8 mouse cellular contexts compared by ENCODE assay signal in genomic region chr2:32536634-32537359, GRCm38 (mm10). TPM values are rescaled to one million over a fixed set of nuclear protein-coding genes. Genes with fewer than 3 reads are reported as not detected.
DNase-seq lines count a peak whose midpoint lies in the region; ATAC-seq and TF ChIP-seq lines count a peak whose summit lies in the region.

No protein-coding gene starts in this region.

- no peaks in the 10 kb centered on the region for H3K9me3 ChIP-seq in CH12.LX (replicated peaks; ENCODE audit: low read length)
- H3K9me3 ChIP-seq in forebrain, embryonic 14.5 days (replicated peaks; ENCODE audit: control insufficient read depth, low read length): no peaks in the 10 kb centered on the region
- no peaks in the 10 kb centered on the region for H3K9me3 ChIP-seq in lung, embryonic 14.5 days (ENCODE audit: low read depth, low read length)

- H3K79me2 ChIP-seq in CH12.LX (replicated peaks; ENCODE audit: control insufficient read depth, extremely low read depth, insufficient read depth, poor library complexity, severe bottlenecking): no peaks in the 10 kb centered on the region; the same call in 1 of the 2 replicates

- peak overlapping the region; percentile 84 for H3K9ac ChIP-seq in CH12.LX (ENCODE audit: insufficient read depth, low read depth)
- peak overlapping the region; percentile 91 for H3K9ac ChIP-seq in forebrain, embryonic 14.5 days (ENCODE audit: low read length)
- peak overlapping the region; percentile 89 for H3K9ac ChIP-seq in lung, embryonic 14.5 days

- dilution Hi-C loops in CH12.LX (cut with MboI; ENCODE audit: extremely low pct_ligation_motif_present, extremely low pct_unique_long_range_greater_than_20kb, low sequenced_read_pairs): no loop called here

- TF ChIP-seq POLR2A in CH12.LX (IDR thresholded peaks at IDR 0.05; ENCODE audit: low read depth, low read length): peak; percentile 60; the same call in 1 of the 2 replicates
- TF ChIP-seq POLR2A in olfactory bulb, adult 2 months (IDR thresholded peaks at IDR 0.05; ENCODE audit: insufficient read depth, low read depth, low read length): no peak

- no peak for ATAC-seq in forebrain, embryonic 14.5 days
- no peak for ATAC-seq in lung, embryonic 14.5 days (ENCODE audit: insufficient read depth)

- TF ChIP-seq EP300 in CH12.LX (IDR thresholded peaks at IDR 0.05; ENCODE audit: low read length): peak; percentile 43; the same call in 1 of the 2 replicates

- in situ Hi-C loops in CH12.LX (cut with MboI; ENCODE audit: low pct_ligation_motif_present, low pct_unique_long_range_greater_than_20kb, low sequenced_read_pairs): no loop called here

- H3K4me1 ChIP-seq in CH12.LX (ENCODE audit: control insufficient read depth in 1 of 2, insufficient read depth in 2 of 2): peaks cover 12 to 37% of the 10 kb centered on the region in 2 experiments
- peaks cover 47% of the 10 kb centered on the region for H3K4me1 ChIP-seq in forebrain, embryonic 14.5 days (ENCODE audit: control insufficient read depth, insufficient read depth, low read length)
- H3K4me1 ChIP-seq in lung, embryonic 14.5 days (ENCODE audit: insufficient read depth): peaks cover 34% of the 10 kb centered on the region
- peaks cover 31% of the 10 kb centered on the region for H3K4me1 ChIP-seq in olfactory bulb, adult 2 months (ENCODE audit: control insufficient read depth, insufficient read depth, low read length)

- TF ChIP-seq RAD21 in CH12.LX (IDR thresholded peaks at IDR 0.05; ENCODE audit: low read depth, low read length): peak; percentile 42

- peak; percentile 56 for DNase-seq in CH12.LX (ENCODE audit: extremely low read depth)
- peak; percentile 66 to 73 for DNase-seq in adrenal gland, postnatal 36 days
- DNase-seq in forebrain, embryonic 14.5 days (ENCODE audit: low spot score): peak; percentile 25
- DNase-seq in heart, postnatal 25 days (ENCODE audit: low spot score): peak; percentile 19
- DNase-seq in layer of hippocampus, adult 11-12 months (ENCODE audit: low spot score): peak; percentile 66
- DNase-seq in lung, embryonic 14.5 days: peak; percentile 70
- DNase-seq in thymus, postnatal 36 days: no peak

- peaks cover 9% of the 10 kb centered on the region for H3K27me3 ChIP-seq in CH12.LX (replicated peaks)
- H3K27me3 ChIP-seq in forebrain, embryonic 14.5 days (replicated peaks; ENCODE audit: control insufficient read depth, insufficient read depth, low read length): no peaks in the 10 kb centered on the region
- H3K27me3 ChIP-seq in lung, embryonic 14.5 days (ENCODE audit: insufficient read depth, low read length): no peaks in the 10 kb centered on the region

- intact Hi-C loops in heart, postnatal 25 days (cut with DNase I): no loop called here

- TF ChIP-seq CTCF in CH12.LX (conservative IDR thresholded peaks at IDR 0.05 in 1 of 2, IDR thresholded peaks at IDR 0.05 in 1 of 2; ENCODE audit: low read depth in 2 of 2, low read length in 2 of 2): peak in 1 of 2 experiments; percentile 49; a peak in 2 of 4 replicates
- TF ChIP-seq CTCF in lung, embryonic 14.5 days (IDR thresholded peaks at IDR 0.05; ENCODE audit: low read depth): peak; percentile 31; the same call in 1 of the 2 replicates
- TF ChIP-seq CTCF in olfactory bulb, adult 2 months (IDR thresholded peaks at IDR 0.05; ENCODE audit: insufficient read depth, low read depth, low read length): no peak

- H3K4me3 ChIP-seq in CH12.LX (replicated peaks in 1 of 3; ENCODE audit: low read depth in 2 of 3, low read length in 2 of 3, poor library complexity in 1 of 3): peak overlapping the region; percentile 67 to 86 (median 69)
- peak overlapping the region; percentile 86 for H3K4me3 ChIP-seq in forebrain, embryonic 14.5 days (ENCODE audit: low read depth, low read length)
- peak overlapping the region; percentile 91 for H3K4me3 ChIP-seq in lung, embryonic 14.5 days (ENCODE audit: low read depth, low read length)
- H3K4me3 ChIP-seq in olfactory bulb, adult 2 months (ENCODE audit: insufficient read depth, low read depth, low read length): peak overlapping the region; percentile 74

- H3K27ac ChIP-seq in CH12.LX (ENCODE audit: insufficient read depth, low read depth): peak overlapping the region; percentile 68
- peak overlapping the region; percentile 17; the same call in 1 of the 2 replicates for H3K27ac ChIP-seq in forebrain, embryonic 14.5 days (ENCODE audit: low read depth, low read length)
- peak overlapping the region; percentile 74 for H3K27ac ChIP-seq in lung, embryonic 14.5 days (ENCODE audit: low read depth)
- H3K27ac ChIP-seq in olfactory bulb, adult 2 months (ENCODE audit: insufficient read depth, low read depth, low read length): peak overlapping the region; percentile 12; the same call in 1 of the 2 replicates

- 3% methylated on average over 11 of the region's 11 CpGs for WGBS in forebrain, embryonic 14.5 days
- WGBS in lung, embryonic 14.5 days: 3% methylated on average over 11 of the region's 11 CpGs
- WGBS in olfactory bulb, adult 2 months: 30% methylated on average over 11 of the region's 11 CpGs

- peaks cover 0 to 3% of the 10 kb centered on the region in 2 experiments for H3K36me3 ChIP-seq in CH12.LX (replicated peaks in 1 of 2; ENCODE audit: control insufficient read depth in 1 of 2, insufficient read depth in 1 of 2, low read length in 1 of 2)
- H3K36me3 ChIP-seq in forebrain, embryonic 14.5 days (ENCODE audit: control insufficient read depth, insufficient read depth, low read length): no peaks in the 10 kb centered on the region
- no peaks in the 10 kb centered on the region for H3K36me3 ChIP-seq in lung, embryonic 14.5 days (ENCODE audit: insufficient read depth)

- peak overlapping the region; percentile 89 for H3K4me2 ChIP-seq in CH12.LX (ENCODE audit: insufficient read depth, low read depth, poor library complexity, severe bottlenecking)
- peak overlapping the region; percentile 75 for H3K4me2 ChIP-seq in forebrain, embryonic 14.5 days (ENCODE audit: low read length)
- H3K4me2 ChIP-seq in lung, embryonic 14.5 days: peak overlapping the region; percentile 92

TF ChIP-seq in CH12.LX, 34 proteins besides CTCF, POLR2A, EP300 and RAD21 (continues in another document):
- TF ChIP-seq KAT2A (IDR thresholded peaks at IDR 0.05; ENCODE audit: insufficient replicate concordance, low read length): no peak
- 0 out of 2 replicates have a peak, but pooled peaks have one; percentile 51 for TF ChIP-seq TBP (conservative IDR thresholded peaks at IDR 0.05; ENCODE audit: low read depth, low read length)
- TF ChIP-seq PAX5 (IDR thresholded peaks at IDR 0.05; ENCODE audit: low read length): no peak
- TF ChIP-seq USF2 (conservative IDR thresholded peaks at IDR 0.05; ENCODE audit: low read depth, low read length): no peak
- no peak for TF ChIP-seq NRF1 (IDR thresholded peaks at IDR 0.05; ENCODE audit: low read depth, low read length)

RNA-seq across cellular contexts. Expression of gene Fam102a, which starts 1.7 kb away (rescaled TPM):
- total RNA-seq in CH12.LX (2012; rRNA removed) (3.8 and 5.1 TPM in 2 replicates), CH12.LX (2014; rRNA removed) (1.3 and 1.7 TPM in 2 replicates)
- 6.7 and 7.8 TPM in 2 replicates for polyA plus RNA-seq in CH12.LX (2012; ENCODE audit: insufficient read length, low read depth)
- 10 to 100 TPM; 21.5 to 34.8 TPM for total RNA-seq in adrenal gland, postnatal 36 days (2021)
- 4.4 and 5.2 TPM in 2 replicates for polyA plus RNA-seq in forebrain, embryonic 14.5 days (2014; fragmentation: Nextera tagmentation; extraction: Ambion mirVana)
- 1 to 10 TPM; 7.8 to 9.2 TPM for total RNA-seq in heart, postnatal 25 days (2021)
- polyA plus RNA-seq in lung, embryonic 14.5 days (2014; fragmentation: Nextera tagmentation; extraction: Ambion mirVana): 18.4 and 19.9 TPM in 2 replicates
- not detected in 2 replicates for polyA plus RNA-seq in olfactory bulb, adult 2 months (2012; ENCODE audit: insufficient read depth, insufficient read length, low replicate concordance, missing spikeins)

RNA-seq across cellular contexts. Expression of gene Dpm2, which starts 33.9 kb away (rescaled TPM):
- total RNA-seq in CH12.LX (2012; rRNA removed) (30.9 and 38.1 TPM in 2 replicates), CH12.LX (2014; rRNA removed) (29.8 and 33.8 TPM in 2 replicates)
- polyA plus RNA-seq in CH12.LX (2012; ENCODE audit: insufficient read length, low read depth): 63.6 and 65.7 TPM in 2 replicates
- 10 to 100 TPM; 60.5 to 61.1 TPM for total RNA-seq in adrenal gland, postnatal 36 days (2021)
- 143 and 152 TPM in 2 replicates for polyA plus RNA-seq in forebrain, embryonic 14.5 days (2014; fragmentation: Nextera tagmentation; extraction: Ambion mirVana)
- total RNA-seq in heart, postnatal 25 days (2021): 10 to 100 TPM; 18.6 to 23.3 TPM
- polyA plus RNA-seq in lung, embryonic 14.5 days (2014; fragmentation: Nextera tagmentation; extraction: Ambion mirVana): 94.9 and 98.5 TPM in 2 replicates
- polyA plus RNA-seq in olfactory bulb, adult 2 months (2012; ENCODE audit: insufficient read depth, insufficient read length, low replicate concordance, missing spikeins): not detected in 2 replicates

RNA-seq across cellular contexts. Expression of gene Pip5kl1, which starts 37.8 kb away (rescaled TPM):
- 0.64 and 1.3 TPM in 2 replicates for total RNA-seq in CH12.LX (2012; rRNA removed)
- total RNA-seq in CH12.LX (2014; rRNA removed): 0.28 TPM in 1 of 2 replicates, not detected in the other
- 0.57 and 0.82 TPM in 2 replicates for polyA plus RNA-seq in CH12.LX (2012; ENCODE audit: insufficient read length, low read depth)
- total RNA-seq in adrenal gland, postnatal 36 days (2021): not detected
- polyA plus RNA-seq in forebrain, embryonic 14.5 days (2014; fragmentation: Nextera tagmentation; extraction: Ambion mirVana): 4.7 TPM in 2 replicates
- total RNA-seq in heart, postnatal 25 days (2021): not detected
- polyA plus RNA-seq in lung, embryonic 14.5 days (2014; fragmentation: Nextera tagmentation; extraction: Ambion mirVana): 0.50 and 0.70 TPM in 2 replicates
- polyA plus RNA-seq in olfactory bulb, adult 2 months (2012; ENCODE audit: insufficient read depth, insufficient read length, low replicate concordance, missing spikeins): not detected in 2 replicates

RNA-seq across cellular contexts. Expression of gene 9430097D07Rik, which starts 38.7 kb away (rescaled TPM):
- total RNA-seq in CH12.LX (2012; rRNA removed) (0.13 TPM in 1 of 2 replicates, not detected in the other), CH12.LX (2014; rRNA removed) (not detected in 2 replicates)
- not detected in 2 replicates for polyA plus RNA-seq in CH12.LX (2012; ENCODE audit: insufficient read length, low read depth)
- not detected for total RNA-seq in adrenal gland, postnatal 36 days (2021)
- polyA plus RNA-seq in forebrain, embryonic 14.5 days (2014; fragmentation: Nextera tagmentation; extraction: Ambion mirVana): 0.30 and 0.61 TPM in 2 replicates
- not detected for total RNA-seq in heart, postnatal 25 days (2021)
- polyA plus RNA-seq in lung, embryonic 14.5 days (2014; fragmentation: Nextera tagmentation; extraction: Ambion mirVana): 0.20 TPM in 1 of 2 replicates, not detected in the other
- polyA plus RNA-seq in olfactory bulb, adult 2 months (2012; ENCODE audit: insufficient read depth, insufficient read length, low replicate concordance, missing spikeins): not detected in 2 replicates

RNA-seq across cellular contexts. Expression of gene St6galnac4, which starts 50.1 kb away (rescaled TPM):
- total RNA-seq in CH12.LX (2012; rRNA removed) (51.9 and 57.4 TPM in 2 replicates), CH12.LX (2014; rRNA removed) (45.9 and 58.3 TPM in 2 replicates)
- 81.7 and 87.0 TPM in 2 replicates for polyA plus RNA-seq in CH12.LX (2012; ENCODE audit: insufficient read length, low read depth)
- 10 to 100 TPM in 1 of 2 experiments, 1 to 10 TPM in 1; 7.9 to 11.0 TPM for total RNA-seq in adrenal gland, postnatal 36 days (2021)
- 18.7 and 21.4 TPM in 2 replicates for polyA plus RNA-seq in forebrain, embryonic 14.5 days (2014; fragmentation: Nextera tagmentation; extraction: Ambion mirVana)
- total RNA-seq in heart, postnatal 25 days (2021): 10 to 100 TPM; 17.7 to 21.4 TPM
- 22.0 and 23.8 TPM in 2 replicates for polyA plus RNA-seq in lung, embryonic 14.5 days (2014; fragmentation: Nextera tagmentation; extraction: Ambion mirVana)
- polyA plus RNA-seq in olfactory bulb, adult 2 months (2012; ENCODE audit: insufficient read depth, insufficient read length, low replicate concordance, missing spikeins): not detected in 2 replicates

Comparison
In these comparisons a context has a peak if more than half of its experiments do, and no peak if none do; other contexts are left out.
1. DNase-seq: peak in CH12.LX (single experiment), adrenal gland, postnatal 36 days (2 of 2), forebrain, embryonic 14.5 days (single experiment), heart, postnatal 25 days (single experiment), layer of hippocampus, adult 11-12 months (single experiment) and lung, embryonic 14.5 days (single experiment); none in thymus, postnatal 36 days (0 of 2).
2. H3K27ac ChIP-seq: peak in every context shown above with its lines; median percentile 74 in lung, embryonic 14.5 days; 68 in CH12.LX; 17 in forebrain, embryonic 14.5 days; 12 in olfactory bulb, adult 2 months.
3. RNA of gene Dpm2, which starts 33.9 kb away (polyA plus RNA-seq): 143 to 152 TPM in forebrain, embryonic 14.5 days, 94.9 to 98.5 TPM in lung, embryonic 14.5 days and 63.6 to 65.7 TPM in CH12.LX; not detected in olfactory bulb, adult 2 months; every median in the first group is over 10 times any median in the second.
4. Peak in every context shown above with its lines, with median percentiles within 50 percentile points of each other: H3K4me2 ChIP-seq, H3K4me3 ChIP-seq and H3K9ac ChIP-seq.